Mouse (Mus musculus) cortical plate, adult 2 months (tissue): ENCODE results near the gene Tmem116.

Source experiments
- CTCF ChIP-seq: fragments of 200-500 bp; IDR thresholded peaks from 2 replicates; pipeline ENCODE4 v1.5.1; 2011; ENCODE audit warnings: mild to moderate bottlenecking, control low read depth, low read length; ENCODE audit not compliant: insufficient read depth; ENCODE audit errors: extremely low read depth
- POLR2A ChIP-seq: fragments of 200-500 bp; IDR thresholded peaks from 2 replicates; pipeline ENCODE4 v1.6.1; 2011; ENCODE audit warnings: mild to moderate bottlenecking, low read length, control low read depth; ENCODE audit not compliant: insufficient read depth; ENCODE audit errors: extremely low read depth

DNA sequence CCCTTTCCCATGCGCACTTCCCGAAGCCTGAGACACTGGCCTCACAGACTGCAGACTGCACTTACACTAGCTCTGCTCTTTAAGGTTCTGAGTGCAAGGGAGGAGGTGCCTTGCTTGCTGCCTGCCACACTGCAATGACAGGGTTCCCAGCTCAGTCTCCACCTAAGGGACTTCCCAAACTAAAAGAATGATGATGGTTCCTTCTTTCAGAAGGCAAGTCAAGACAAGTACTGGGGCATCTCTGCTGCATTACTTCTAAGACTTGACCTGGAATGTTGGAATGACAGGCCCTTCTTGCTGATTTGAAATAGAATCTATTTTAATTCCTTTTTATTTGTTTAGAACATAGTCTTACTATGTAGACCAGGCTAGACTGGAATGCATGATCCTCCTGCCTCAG lies 85.9 kb downstream of the Tmem116 start:
- TF ChIP-seq CTCF, result no peak
- TF ChIP-seq POLR2A, result no peak
